Mouse (Mus musculus) activated CD4-positive, CD25-positive, alpha-beta regulatory T cell (primary cell): ENCODE measurements around the gene Smim6. TPM values are rescaled to one million over a fixed set of nuclear protein-coding genes. Genes with fewer than 3 reads are reported as not detected.

ENCODE experiments used
- polyA plus RNA-seq, 2 experiments: library from polyadenylated mRNA; unstranded; fragments of 100-300 nt; shearing (Covaris generic); gene quantifications; one replicate each; pipeline ENCODE4 v1.2.1; 2017

Gene Smim6
- polyA plus RNA-seq = 1 to 10 TPM; 1.1 to 1.3 TPM

GRCm38 (mm10) chr11:115911632-115912376 lies at the start of gene Smim6:
Gene Smim6 (plus strand): TSS chr11:115912017.

GRCm38 (mm10) chr11:115899486-115900266 lies 12.1 kb upstream of the Smim6 start, which contains the start of gene Smim5:
Gene Smim5 (plus strand): TSS chr11:115899966.

GRCm38 (mm10) chr11:115933108-115933746 lies 21.4 kb downstream of the Smim6 start, which contains the start of the genes Sap30bp and Recql5:
Gene Sap30bp (plus strand): TSS chr11:115933282.
Gene Recql5 (minus strand): TSS chr11:115933477.

Other genes starting within 250 kb of the Smim6 start
- gene Grb2, start 203.4 kb upstream of the Smim6 start, polyA plus RNA-seq = 100 to 1,000 TPM; 167 to 275 TPM
- 10 to 100 TPM; 16.2 to 19.3 TPM for gene Tmem94, start 146.6 kb upstream of the Smim6 start, polyA plus RNA-seq
- 1 to 10 TPM; 1.5 to 2.7 TPM for gene Caskin2, start 98.4 kb upstream of the Smim6 start, polyA plus RNA-seq
- 10 to 100 TPM; 26.4 to 33.1 TPM for gene Tsen54, start 97.3 kb upstream of the Smim6 start, polyA plus RNA-seq
- gene Llgl2, start 88.0 kb upstream of the Smim6 start, polyA plus RNA-seq = 10 to 100 TPM; 25.4 to 26.7 TPM
- gene Myo15b, start 53.6 kb upstream of the Smim6 start, polyA plus RNA-seq = under 1 TPM in 1 of 2 experiments, not detected in 1; 0.21 TPM
- under 1 TPM in 1 of 2 experiments, not detected in 1; 0.16 TPM for gene Smim5, start 12.1 kb upstream of the Smim6 start, polyA plus RNA-seq
- gene Sap30bp, start 21.3 kb downstream of the Smim6 start, polyA plus RNA-seq = 10 to 100 TPM; 28.7 to 33.7 TPM
- 10 to 100 TPM; 11.2 to 20.0 TPM for gene Recql5, start 21.5 kb downstream of the Smim6 start, polyA plus RNA-seq
- gene Itgb4, start 62.7 kb downstream of the Smim6 start, polyA plus RNA-seq = under 1 TPM; 0.10 to 0.16 TPM
- 10 to 100 TPM; 30.5 to 58.2 TPM for gene Galk1, start 100.7 kb downstream of the Smim6 start, polyA plus RNA-seq
- 1,000 to 10,000 TPM; 1,433 to 1,590 TPM for gene H3f3b, start 115.9 kb downstream of the Smim6 start, polyA plus RNA-seq
- 10 to 100 TPM; 23.8 to 28.6 TPM for gene Unk, start 118.3 kb downstream of the Smim6 start, polyA plus RNA-seq
- 100 to 1,000 TPM in 1 of 2 experiments, 10 to 100 TPM in 1; 95.7 to 157 TPM for gene Unc13d, start 165.9 kb downstream of the Smim6 start, polyA plus RNA-seq
- 100 to 1,000 TPM; 141 to 173 TPM for gene Wbp2, start 175.0 kb downstream of the Smim6 start, polyA plus RNA-seq
- 1 to 10 TPM in 1 of 2 experiments, under 1 TPM in 1; 0.42 to 1.0 TPM for gene Trim47, start 215.2 kb downstream of the Smim6 start, polyA plus RNA-seq
- gene Trim65, start 219.1 kb downstream of the Smim6 start, polyA plus RNA-seq = 10 to 100 TPM in 1 of 2 experiments, 1 to 10 TPM in 1; 7.6 to 11.0 TPM
- 10 to 100 TPM; 27.1 to 45.9 TPM for gene Mrpl38, start 226.9 kb downstream of the Smim6 start, polyA plus RNA-seq